ENCODE assay signal across 12 mouse cellular contexts in genomic region chr2:157613997-157614396, GRCm38 (mm10). TPM values are rescaled to one million over a fixed set of nuclear protein-coding genes. Genes with fewer than 3 reads are reported as not detected.
A peak's percentile ranks its signal among the peaks of the same experiment; 100 is the strongest.
DNase-seq lines count a peak whose midpoint lies in the region; ATAC-seq and TF ChIP-seq lines count a peak whose summit lies in the region.
"Had no signal": no experiment of that assay in that cellular context is flagged by ENCODE, and none has a peak within 500 bp of the region (broad histone marks: within the 10 kb centered on the region; RNA-seq: fewer than 3 reads in every experiment).

No protein-coding gene starts in this region.

- H3K9me3 ChIP-seq in kidney, embryonic 15.5 days (replicated peaks) = no peaks in the 10 kb centered on the region
- H3K9me3 ChIP-seq in embryonic facial prominence, embryonic 10.5 days = no peaks in the 10 kb centered on the region
- no peaks in the 10 kb centered on the region for H3K9me3 ChIP-seq in lung, postnatal 0 days (ENCODE audit: low read length)
- H3K9me3 ChIP-seq: heart, embryonic 12.5 days; limb, embryonic 12.5 days had no signal

- no peak overlapping the region for H3K4me3 ChIP-seq in kidney, embryonic 15.5 days (replicated peaks)
- no peak overlapping the region for H3K4me3 ChIP-seq in kidney, adult 2 months (ENCODE audit: insufficient read depth, low read depth, low read length)
- peak overlapping the region; percentile 33 for H3K4me3 ChIP-seq in embryonic facial prominence, embryonic 10.5 days
- H3K4me3 ChIP-seq in lung, postnatal 0 days (ENCODE audit: low read depth, low read length) = no peak overlapping the region
- H3K4me3 ChIP-seq: heart, embryonic 12.5 days; limb, embryonic 12.5 days had no signal

- no peak for TF ChIP-seq POLR2A in kidney, adult 2 months (IDR thresholded peaks at IDR 0.05; ENCODE audit: low read depth, low read length)

- no peak for DNase-seq in kidney, adult 2 months
- DNase-seq in embryonic facial prominence, embryonic 10.5 days (ENCODE audit: low spot score) = peak; percentile 42
- peak; percentile 76 for DNase-seq in thymus, postnatal 0 days (ENCODE audit: low spot score)
- no peak for DNase-seq in lung, postnatal 0 days (ENCODE audit: low spot score)
- DNase-seq in gastrocnemius, postnatal 4 days (ENCODE audit: low spot score in 2 of 2) = no peak
- DNase-seq in urinary bladder, postnatal 10 days (ENCODE audit: low spot score) = no peak
- DNase-seq: kidney, postnatal 10 days; lung, postnatal 4 days had no signal

- H3K4me1 ChIP-seq in kidney, embryonic 15.5 days = peaks cover 8% of the 10 kb centered on the region
- no peaks in the 10 kb centered on the region for H3K4me1 ChIP-seq in kidney, adult 2 months (ENCODE audit: control insufficient read depth, insufficient read depth, low read length)
- peaks cover 15% of the 10 kb centered on the region for H3K4me1 ChIP-seq in embryonic facial prominence, embryonic 10.5 days
- H3K4me1 ChIP-seq in lung, postnatal 0 days (ENCODE audit: insufficient read depth, low read depth, low read length) = no peaks in the 10 kb centered on the region

- H3K36me3 ChIP-seq in kidney, embryonic 15.5 days = no peaks in the 10 kb centered on the region
- H3K36me3 ChIP-seq in kidney, adult 2 months (ENCODE audit: control insufficient read depth, insufficient read depth, low read length) = no peaks in the 10 kb centered on the region
- no peaks in the 10 kb centered on the region for H3K36me3 ChIP-seq in embryonic facial prominence, embryonic 10.5 days (replicated peaks)
- no peaks in the 10 kb centered on the region for H3K36me3 ChIP-seq in lung, postnatal 0 days (ENCODE audit: insufficient read depth, low read length)
- H3K36me3 ChIP-seq: heart, embryonic 12.5 days; limb, embryonic 12.5 days had no signal

- H3K27ac ChIP-seq in kidney, embryonic 15.5 days = no peak overlapping the region
- no peak overlapping the region for H3K27ac ChIP-seq in kidney, adult 2 months (ENCODE audit: insufficient read depth, low read depth, low read length)
- peak overlapping the region; percentile 11; the same call in 1 of the 2 replicates for H3K27ac ChIP-seq in embryonic facial prominence, embryonic 10.5 days (replicated peaks)
- H3K27ac ChIP-seq in lung, postnatal 0 days (ENCODE audit: low read length) = no peak overlapping the region
- H3K27ac ChIP-seq: limb, embryonic 12.5 days had no signal

- TF ChIP-seq CTCF in kidney, adult 2 months (conservative IDR thresholded peaks at IDR 0.05; ENCODE audit: insufficient read depth, insufficient read length, low read depth, low read length) = no peak
- no peak for TF ChIP-seq CTCF in lung, postnatal 0 days (IDR thresholded peaks at IDR 0.05)

- 0 out of 2 replicates have a peak, but pooled peaks cover 3% of the 10 kb centered on the region for H3K27me3 ChIP-seq in kidney, embryonic 15.5 days
- no peaks in the 10 kb centered on the region for H3K27me3 ChIP-seq in kidney, adult 2 months (replicated peaks; ENCODE audit: control insufficient read depth, insufficient read depth, low read length)
- H3K27me3 ChIP-seq in embryonic facial prominence, embryonic 10.5 days (replicated peaks; ENCODE audit: low read depth, poor library complexity, severe bottlenecking) = peaks cover 4% of the 10 kb centered on the region; the same call in 1 of the 2 replicates
- H3K27me3 ChIP-seq in lung, postnatal 0 days (replicated peaks; ENCODE audit: insufficient read depth, low read length) = no peaks in the 10 kb centered on the region

- H3K9ac ChIP-seq in kidney, embryonic 15.5 days = no peak overlapping the region
- H3K9ac ChIP-seq in lung, postnatal 0 days (replicated peaks; ENCODE audit: low read depth) = no peak overlapping the region
- H3K9ac ChIP-seq: heart, embryonic 12.5 days; limb, embryonic 12.5 days had no signal

- ATAC-seq in kidney, embryonic 15.5 days (replicated peaks; ENCODE audit: low FRiP score) = 0 out of 2 replicates have a peak, but pooled peaks have one; percentile 54
- peak; percentile 75 for ATAC-seq in megakaryocyte progenitor cell, adult 5-6 weeks (replicated peaks; ENCODE audit: poor library complexity)
- no peak for ATAC-seq in lung, postnatal 0 days

- 14% methylated on average over 11 of the region's 11 CpGs for WGBS in kidney, embryonic 15.5 days
- 17% methylated on average over 11 of the region's 11 CpGs for WGBS in kidney, adult 2 months
- WGBS in embryonic facial prominence, embryonic 10.5 days = 17% methylated on average over 11 of the region's 11 CpGs
- WGBS in lung, postnatal 0 days = 10% methylated on average over 10 of the region's 11 CpGs

- TF ChIP-seq EP300 in lung, postnatal 0 days (IDR thresholded peaks at IDR 0.05) = no peak

- H3K4me2 ChIP-seq in kidney, embryonic 15.5 days = peak overlapping the region; percentile 33
- H3K4me2 ChIP-seq in lung, postnatal 0 days (replicated peaks; ENCODE audit: low read depth, low read length) = no peak overlapping the region
- H3K4me2 ChIP-seq: heart, embryonic 12.5 days; limb, embryonic 12.5 days had no signal

RNA-seq across cellular contexts. Expression of gene Blcap, which starts 42.9 kb away (rescaled TPM):
- polyA plus RNA-seq in kidney, embryonic 15.5 days (2015; fragmentation: Nextera tagmentation; extraction: Ambion mirVana) = 48.3 and 51.6 TPM in 2 replicates
- 43.7 and 49.5 TPM in 2 replicates for polyA plus RNA-seq in kidney, adult 2 months (2012; rRNA removed)
- polyA plus RNA-seq in embryonic facial prominence, embryonic 10.5 days (2016; fragmentation: Nextera tagmentation; extraction: Ambion mirVana) = 82.1 and 82.3 TPM in 2 replicates
- total RNA-seq in megakaryocyte progenitor cell, adult 5-6 weeks (2015) = 12.8 and 16.0 TPM in 2 replicates
- 5.1 and 8.6 TPM in 2 replicates for total RNA-seq in megakaryocyte progenitor cell, adult 5-6 weeks (2017)
- 27.8 and 28.6 TPM in 2 replicates for polyA plus RNA-seq in thymus, postnatal 0 days (2015; fragmentation: Nextera tagmentation; extraction: Ambion mirVana)
- polyA plus RNA-seq in lung, postnatal 0 days (2015; fragmentation: Nextera tagmentation; extraction: Ambion mirVana) = 59.0 and 68.8 TPM in 2 replicates
- total RNA-seq in gastrocnemius, postnatal 4 days (2021) = 10 to 100 TPM; 41.0 to 43.3 TPM

RNA-seq across cellular contexts. Expression of gene Nnat, which starts 54.1 kb away (rescaled TPM):
- 238 and 287 TPM in 2 replicates for polyA plus RNA-seq in kidney, embryonic 15.5 days (2015; fragmentation: Nextera tagmentation; extraction: Ambion mirVana)
- 1.9 and 3.9 TPM in 2 replicates for polyA plus RNA-seq in kidney, adult 2 months (2012; rRNA removed)
- polyA plus RNA-seq in embryonic facial prominence, embryonic 10.5 days (2016; fragmentation: Nextera tagmentation; extraction: Ambion mirVana) = 2,080 and 2,294 TPM in 2 replicates
- total RNA-seq in megakaryocyte progenitor cell, adult 5-6 weeks (2015) = 0.24 TPM in 1 of 2 replicates, not detected in the other
- not detected in 2 replicates for total RNA-seq in megakaryocyte progenitor cell, adult 5-6 weeks (2017)
- polyA plus RNA-seq in thymus, postnatal 0 days (2015; fragmentation: Nextera tagmentation; extraction: Ambion mirVana) = 4.4 TPM in 2 replicates
- 101 and 151 TPM in 2 replicates for polyA plus RNA-seq in lung, postnatal 0 days (2015; fragmentation: Nextera tagmentation; extraction: Ambion mirVana)
- total RNA-seq in gastrocnemius, postnatal 4 days (2021) = 10 to 100 TPM; 20.2 to 41.1 TPM

Comparison
In these comparisons a context has a peak if more than half of its experiments do, and no peak if none do; other contexts are left out.
1. RNA of gene Nnat, which starts 54.1 kb away (polyA plus RNA-seq): 2,080 to 2,294 TPM in embryonic facial prominence, embryonic 10.5 days, 238 to 287 TPM in kidney, embryonic 15.5 days and 101 to 151 TPM in lung, postnatal 0 days; 4.4 TPM in thymus, postnatal 0 days and 1.9 to 3.9 TPM in kidney, adult 2 months; every median in the first group is over 10 times any median in the second.
2. DNase-seq: peak in embryonic facial prominence, embryonic 10.5 days (single experiment) and thymus, postnatal 0 days (single experiment); none in kidney, adult 2 months (single experiment), lung, postnatal 0 days (single experiment), gastrocnemius, postnatal 4 days (0 of 2) and urinary bladder, postnatal 10 days (single experiment).